Mouse (Mus musculus): ENCODE measurements at regions not wholly inside any gene's neighbourhood (a gene's known extent, or its start where the extent isn't known, plus 50 kb on each side); places are given as distances from the start of the nearest gene placed in this dataset.

- Histone ChIP-seq H3K4me1 (ENCODE audit: control insufficient read depth, insufficient read depth, low read length) (no peaks in the 10 kb centered on the region), H3K4me3 (ENCODE audit: control insufficient read depth, low read depth, low read length) (no peak overlapping the region), H3K36me3 (ENCODE audit: control insufficient read depth, insufficient read depth, low read length) (no peaks in the 10 kb centered on the region), H3K27ac (ENCODE audit: control insufficient read depth, insufficient read depth, low read depth, low read length) (no peak overlapping the region), H3K27me3 (ENCODE audit: control insufficient read depth, insufficient read depth, low read length) (no peaks in the 10 kb centered on the region)
- TF ChIP-seq CTCF (IDR thresholded peaks at IDR 0.05; ENCODE audit: control insufficient read depth, insufficient read depth, insufficient replicate concordance, low read depth, low read length) (no peak), POLR2A (IDR thresholded peaks at IDR 0.05; ENCODE audit: control insufficient read depth, low read depth, low read length) (no peak)
These were observed 457.7 kb downstream of the 1810013L24Rik start for GRCm38 (mm10) chr16:9287557-9287956.

- TF ChIP-seq POLR2A (IDR thresholded peaks at IDR 0.05; ENCODE audit: control insufficient read depth, low read depth, low read length) (no peak), CTCF (IDR thresholded peaks at IDR 0.05; ENCODE audit: control insufficient read depth, insufficient read depth, insufficient replicate concordance, low read depth, low read length) (no peak)
- Histone ChIP-seq H3K27ac (ENCODE audit: control insufficient read depth, insufficient read depth, low read depth, low read length) (no peak overlapping the region), H3K36me3 (ENCODE audit: control insufficient read depth, insufficient read depth, low read length) (no peaks in the 10 kb centered on the region), H3K27me3 (ENCODE audit: control insufficient read depth, insufficient read depth, low read length) (no peaks in the 10 kb centered on the region), H3K4me3 (ENCODE audit: control insufficient read depth, low read depth, low read length) (no peak overlapping the region), H3K4me1 (ENCODE audit: control insufficient read depth, insufficient read depth, low read length) (no peaks in the 10 kb centered on the region)
These were observed 461.6 kb downstream of the 1810013L24Rik start for GRCm38 (mm10) chr16:9291356-9292020.

GRCm38 (mm10) chr16:9303134-9303533 lies 473.2 kb downstream of the 1810013L24Rik start:
- no peaks in the 10 kb centered on the region for H3K4me1 ChIP-seq (ENCODE audit: control insufficient read depth, insufficient read depth, low read length)
- H3K27me3 ChIP-seq (ENCODE audit: control insufficient read depth, insufficient read depth, low read length), result no peaks in the 10 kb centered on the region
- no peak for TF ChIP-seq CTCF (IDR thresholded peaks at IDR 0.05; ENCODE audit: control insufficient read depth, insufficient read depth, insufficient replicate concordance, low read depth, low read length)
- no peak overlapping the region for H3K27ac ChIP-seq (ENCODE audit: control insufficient read depth, insufficient read depth, low read depth, low read length)
- H3K36me3 ChIP-seq (ENCODE audit: control insufficient read depth, insufficient read depth, low read length), result no peaks in the 10 kb centered on the region
- H3K4me3 ChIP-seq (ENCODE audit: control insufficient read depth, low read depth, low read length), result no peak overlapping the region

- TF ChIP-seq CTCF (IDR thresholded peaks at IDR 0.05; ENCODE audit: control insufficient read depth, insufficient read depth, insufficient replicate concordance, low read depth, low read length) (no peak), POLR2A (IDR thresholded peaks at IDR 0.05; ENCODE audit: control insufficient read depth, low read depth, low read length) (no peak)
- H3K27ac ChIP-seq (ENCODE audit: control insufficient read depth, insufficient read depth, low read depth, low read length), result no peak overlapping the region
- H3K4me1 ChIP-seq (ENCODE audit: control insufficient read depth, insufficient read depth, low read length), result no peaks in the 10 kb centered on the region
- H3K27me3 ChIP-seq (ENCODE audit: control insufficient read depth, insufficient read depth, low read length), result no peaks in the 10 kb centered on the region
- no peaks in the 10 kb centered on the region for H3K36me3 ChIP-seq (ENCODE audit: control insufficient read depth, insufficient read depth, low read length)
- no peak overlapping the region for H3K4me3 ChIP-seq (ENCODE audit: control insufficient read depth, low read depth, low read length)
These were observed 474.2 kb downstream of the 1810013L24Rik start for GRCm38 (mm10) chr16:9304079-9304478.

- H3K4me1 ChIP-seq (ENCODE audit: control insufficient read depth, insufficient read depth, low read length), result no peaks in the 10 kb centered on the region
- TF ChIP-seq CTCF (IDR thresholded peaks at IDR 0.05; ENCODE audit: control insufficient read depth, insufficient read depth, insufficient replicate concordance, low read depth, low read length) (no peak), POLR2A (IDR thresholded peaks at IDR 0.05; ENCODE audit: control insufficient read depth, low read depth, low read length) (no peak)
- H3K27ac ChIP-seq (ENCODE audit: control insufficient read depth, insufficient read depth, low read depth, low read length), result no peak overlapping the region
- H3K4me3 ChIP-seq (ENCODE audit: control insufficient read depth, low read depth, low read length), result no peak overlapping the region
- H3K27me3 ChIP-seq (ENCODE audit: control insufficient read depth, insufficient read depth, low read length), result no peaks in the 10 kb centered on the region
- no peaks in the 10 kb centered on the region for H3K36me3 ChIP-seq (ENCODE audit: control insufficient read depth, insufficient read depth, low read length)
These were observed 480.8 kb downstream of the 1810013L24Rik start for GRCm38 (mm10) chr16:9310744-9311143.

GRCm38 (mm10) chr16:9335626-9336025 lies 505.7 kb downstream of the 1810013L24Rik start:
- no peak for TF ChIP-seq CTCF (IDR thresholded peaks at IDR 0.05; ENCODE audit: control insufficient read depth, insufficient read depth, insufficient replicate concordance, low read depth, low read length)
- TF ChIP-seq POLR2A (IDR thresholded peaks at IDR 0.05; ENCODE audit: control insufficient read depth, low read depth, low read length), result no peak
- Histone ChIP-seq H3K27ac (ENCODE audit: control insufficient read depth, insufficient read depth, low read depth, low read length) (no peak overlapping the region), H3K36me3 (ENCODE audit: control insufficient read depth, insufficient read depth, low read length) (no peaks in the 10 kb centered on the region), H3K4me1 (ENCODE audit: control insufficient read depth, insufficient read depth, low read length) (no peaks in the 10 kb centered on the region), H3K27me3 (ENCODE audit: control insufficient read depth, insufficient read depth, low read length) (no peaks in the 10 kb centered on the region), H3K4me3 (ENCODE audit: control insufficient read depth, low read depth, low read length) (no peak overlapping the region)

- Histone ChIP-seq H3K27ac (ENCODE audit: control insufficient read depth, insufficient read depth, low read depth, low read length) (no peak overlapping the region), H3K36me3 (ENCODE audit: control insufficient read depth, insufficient read depth, low read length) (no peaks in the 10 kb centered on the region), H3K27me3 (ENCODE audit: control insufficient read depth, insufficient read depth, low read length) (no peaks in the 10 kb centered on the region), H3K4me3 (ENCODE audit: control insufficient read depth, low read depth, low read length) (no peak overlapping the region), H3K4me1 (ENCODE audit: control insufficient read depth, insufficient read depth, low read length) (no peaks in the 10 kb centered on the region)
- TF ChIP-seq POLR2A (IDR thresholded peaks at IDR 0.05; ENCODE audit: control insufficient read depth, low read depth, low read length) (no peak), CTCF (IDR thresholded peaks at IDR 0.05; ENCODE audit: control insufficient read depth, insufficient read depth, insufficient replicate concordance, low read depth, low read length) (no peak)
These were observed 506.2 kb downstream of the 1810013L24Rik start for GRCm38 (mm10) chr16:9336063-9336462.

All from testis, adult 2 months (tissue).